Mouse (Mus musculus) heart, adult 2 months (tissue): Measurements from ENCODE around the gene Olfr1425. TPM values are rescaled to one million over a fixed set of nuclear protein-coding genes. Genes with fewer than 3 reads are reported as not detected.
A peak's percentile ranks its signal among the peaks of the same experiment; 100 is the strongest.
"Not testable (repeated sequence)": the region's sequence is repeated elsewhere in the genome, so short reads cannot be mapped to it uniquely, and the experiment has no call there.

ENCODE experiments used
- DNase-seq, 2 experiments: peaks; one replicate each; pipeline ENCODE4 v3.0.0; 2021
- H3K27ac ChIP-seq: fragments of 200-600 bp; 2 replicates; pipeline ENCODE4 v1.8.1; 2022
- H3K27me3 ChIP-seq: fragments of 200-500 bp; 2 replicates; pipeline ENCODE4 v1.6.1; 2012; ENCODE audit warnings: mild to moderate bottlenecking, low read length, inconsistent platforms, mixed read lengths; ENCODE audit not compliant: control insufficient read depth, insufficient read depth
- H3K36me3 ChIP-seq: fragments of 200-500 bp; 2 replicates; pipeline ENCODE4 v1.6.1; 2012; ENCODE audit warnings: low read length, inconsistent platforms; ENCODE audit not compliant: control insufficient read depth, insufficient read depth
- H3K4me1 ChIP-seq: fragments of 200-500 bp; 2 replicates; pipeline ENCODE4 v1.6.1; 2011; ENCODE audit warnings: low read length; ENCODE audit not compliant: control insufficient read depth, insufficient read depth
- H3K4me3 ChIP-seq: fragments of 200-600 bp; 2 replicates; pipeline ENCODE4 v1.8.1; 2022
- H3K79me2 ChIP-seq: fragments of 200-500 bp; replicated peaks from 2 replicates; pipeline ENCODE4 v1.6.1; 2012; ENCODE audit warnings: mild to moderate bottlenecking, inconsistent platforms, low read length, moderate library complexity, mixed read lengths; ENCODE audit not compliant: control insufficient read depth, insufficient read depth
- H3K9ac ChIP-seq: fragments of 200-500 bp; 2 replicates; pipeline ENCODE4 v1.6.1; 2012; ENCODE audit warnings: low read depth, mild to moderate bottlenecking, control low read depth, inconsistent platforms, low read length, mixed read lengths
- CTCF ChIP-seq: fragments of 200-600 bp; IDR thresholded peaks from 2 replicates; pipeline ENCODE4 v1.8.1; 2022; ENCODE audit warnings: antibody characterized with exemption, mild to moderate bottlenecking, moderate library complexity
- EP300 ChIP-seq: fragments of 200-500 bp; IDR thresholded peaks from 2 replicates; pipeline ENCODE4 v1.6.1; 2011; ENCODE audit warnings: low read depth, low read length, control low read depth; ENCODE audit not compliant: insufficient read depth
- POLR2A ChIP-seq: fragments of 200-500 bp; IDR thresholded peaks from 2 replicates; pipeline ENCODE4 v1.6.1; 2011; ENCODE audit warnings: mild to moderate bottlenecking, low read depth, low read length, control low read depth; ENCODE audit not compliant: insufficient read depth
- WGBS: fragments of 180-500 bp; shearing (Covaris S2); methylation state at CpG from one replicate; pipeline ENCODE4 v1.1.7; 2018; 5-methylcytosine and 5-hydroxymethylcytosine counted together
- intact Hi-C: fragments of 180-260 bp; cut with DNase I; formaldehyde crosslinking; loops from one replicate; pipeline ENCODE4 v1.15.1; 2025
- polyA plus RNA-seq: library from polyadenylated mRNA; depleted of rRNA; stranded (reverse); fragments of >200 nt; gene quantifications from 2 replicates; pipeline ENCODE4 v1.2.3, GENCODE M21; 2012
- total RNA-seq, 2 experiments: library from RNA; stranded (reverse); gene quantifications; 2 replicates each; pipeline ENCODE4 v1.2.3; 2021

Gene Olfr1425
- total and polyA plus RNA-seq, 3 experiments: not detected

- H3K79me2 ChIP-seq: no peaks in the 10 kb centered on the region
- no peak within 1 kb of the TSS for H3K4me3 ChIP-seq
- intact Hi-C loops: no loop called here
- no peaks in the 10 kb centered on the region for H3K36me3 ChIP-seq
- WGBS: 90% methylated on average over 2 of the region's 2 CpGs
- H3K27ac ChIP-seq: no peak within 1 kb of the TSS
- no peak within 1 kb of the TSS for H3K9ac ChIP-seq
- DNase-seq: no peak
- TF ChIP-seq EP300: no peak
- no peak for TF ChIP-seq CTCF
- no peak for TF ChIP-seq POLR2A
- H3K27me3 ChIP-seq: no peaks in the 10 kb centered on the region
- H3K4me1 ChIP-seq: no peaks in the 10 kb centered on the region
These were observed 25.7 kb upstream of the Olfr1425 start, which contains the start of gene Olfr1427 for GRCm38 (mm10) chr19:12103234-12103633. Gene Olfr1427 (minus strand): TSS chr19:12103334.

- no peak within 1 kb of the TSS for H3K4me3 ChIP-seq
- H3K27me3 ChIP-seq: no peaks in the 10 kb centered on the region
- 59% methylated on average over 1 of the region's 1 CpGs for WGBS
- H3K4me1 ChIP-seq: no peaks in the 10 kb centered on the region
- H3K27ac ChIP-seq: no peak within 1 kb of the TSS
- no peak within 1 kb of the TSS for H3K9ac ChIP-seq
- DNase-seq: no peak
- no peaks in the 10 kb centered on the region for H3K36me3 ChIP-seq
- TF ChIP-seq POLR2A: no peak
- TF ChIP-seq CTCF: no peak
- TF ChIP-seq EP300: no peak
- H3K79me2 ChIP-seq: no peaks in the 10 kb centered on the region
- intact Hi-C loops: no loop called here
These were observed 14.4 kb upstream of the Olfr1425 start, which contains the start of gene Olfr1426 for GRCm38 (mm10) chr19:12091913-12092312. Gene Olfr1426 (minus strand): TSS chr19:12092013.

GRCm38 (mm10) chr19:12069546-12069945 lies 8.0 kb downstream of the Olfr1425 start:
- H3K4me1 ChIP-seq, H3K9ac ChIP-seq, H3K27me3 ChIP-seq, H3K4me3 ChIP-seq, H3K27ac ChIP-seq, H3K79me2 ChIP-seq, H3K36me3 ChIP-seq, DNase-seq, intact Hi-C loops: not testable (repeated sequence)
- 55% methylated on average over 1 of the region's 1 CpGs for WGBS

DNA sequence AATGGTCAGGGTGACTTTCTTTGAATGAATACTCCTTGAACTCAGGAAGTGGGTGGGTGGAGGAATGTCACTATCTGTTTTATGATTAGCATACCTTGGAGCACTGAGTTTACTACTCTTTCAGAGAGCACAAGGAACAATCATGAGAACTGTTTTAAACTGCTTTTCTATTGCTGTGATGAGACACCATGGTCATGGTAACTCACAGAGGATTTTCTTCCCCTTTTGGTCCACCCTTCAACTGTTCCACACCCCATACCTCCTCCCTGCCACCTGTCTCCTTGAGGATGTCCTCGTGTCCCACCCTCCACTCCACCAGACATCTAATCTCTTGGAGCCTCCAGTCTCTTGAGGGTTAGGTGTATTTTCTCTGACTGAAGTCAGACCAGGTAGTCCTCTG lies 9.7 kb downstream of the Olfr1425 start:
- H3K4me1 ChIP-seq, H3K4me3 ChIP-seq, intact Hi-C loops, H3K9ac ChIP-seq, H3K36me3 ChIP-seq, H3K27me3 ChIP-seq, H3K79me2 ChIP-seq, DNase-seq, H3K27ac ChIP-seq: not testable (repeated sequence)
- WGBS: 47% methylated on average over 1 of the region's 1 CpGs

DNA sequence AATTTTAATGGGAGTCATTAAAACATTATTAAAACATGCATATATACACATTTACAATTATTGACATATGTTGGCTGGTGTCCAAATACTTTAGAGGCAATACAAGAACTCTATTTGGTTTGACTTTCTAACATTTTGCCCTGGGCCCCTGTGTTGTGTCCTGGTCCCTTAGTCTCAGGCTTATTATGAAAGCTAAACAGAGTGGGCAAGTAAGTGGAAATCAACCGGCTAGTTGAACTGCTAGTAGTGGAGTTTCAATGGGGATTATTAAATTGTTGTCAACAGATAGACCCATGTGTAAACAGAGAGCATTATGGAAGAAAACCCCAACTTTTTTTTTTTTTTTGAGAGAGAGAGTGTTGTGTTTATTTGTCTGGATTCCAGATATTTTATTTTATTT lies 14.9 kb downstream of the Olfr1425 start, which contains the start of gene Olfr1424:
Gene Olfr1424, minus strand, starts transcription at position 101 of the 400 bp plus-strand sequence.
- H3K9ac ChIP-seq, H3K4me1 ChIP-seq, H3K36me3 ChIP-seq, H3K27ac ChIP-seq, DNase-seq, intact Hi-C loops, H3K27me3 ChIP-seq, H3K79me2 ChIP-seq, H3K4me3 ChIP-seq: not testable (repeated sequence)
- 89% methylated on average over 1 of the region's 1 CpGs for WGBS

- no peak for DNase-seq
- no peak overlapping the region for H3K4me3 ChIP-seq
- H3K9ac ChIP-seq: no peak overlapping the region
- no peak for TF ChIP-seq POLR2A
- peak; percentile 12; the same call in 1 of the 2 replicates for TF ChIP-seq CTCF
- no peak for TF ChIP-seq EP300
- H3K27ac ChIP-seq: no peak overlapping the region
- no peaks in the 10 kb centered on the region for H3K4me1 ChIP-seq
- no peaks in the 10 kb centered on the region for H3K27me3 ChIP-seq
- intact Hi-C loops: no loop called here
- WGBS: 84% methylated on average over 5 of the region's 5 CpGs
- no peaks in the 10 kb centered on the region for H3K79me2 ChIP-seq
- no peaks in the 10 kb centered on the region for H3K36me3 ChIP-seq
These were observed 34.4 kb downstream of the Olfr1425 start for GRCm38 (mm10) chr19:12043163-12043562.

DNA sequence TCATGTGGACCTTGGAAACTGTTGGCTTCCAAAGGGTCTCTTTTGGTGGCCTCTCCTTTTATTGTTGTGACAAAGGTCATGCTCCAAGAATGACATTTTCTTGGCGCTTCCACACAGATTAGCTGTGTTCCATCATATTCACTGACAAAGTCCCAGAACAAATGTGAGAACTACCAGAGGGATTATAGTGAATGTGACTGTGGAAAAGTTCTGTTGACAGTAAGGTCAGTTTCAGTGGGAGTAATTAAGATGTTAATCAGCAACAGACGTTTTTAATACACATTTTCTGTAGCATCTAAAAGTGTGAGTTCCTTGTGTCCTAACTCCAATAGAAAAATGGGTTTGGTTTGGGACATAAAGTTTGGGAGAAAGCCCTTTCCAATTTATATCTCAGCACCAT lies 36.3 kb downstream of the Olfr1425 start, which contains the start of gene Olfr1423:
Gene Olfr1423, minus strand, starts transcription at position 101 of the 400 bp plus-strand sequence.
- no peak for TF ChIP-seq EP300
- TF ChIP-seq CTCF: no peak
- no peak for TF ChIP-seq POLR2A
- 40% methylated on average over 2 of the region's 2 CpGs for WGBS
- Histone ChIP-seq H3K9ac (no peak within 1 kb of the TSS), H3K4me3 (no peak within 1 kb of the TSS), H3K4me1 (no peaks in the 10 kb centered on the region), H3K27ac (no peak within 1 kb of the TSS), H3K36me3 (no peaks in the 10 kb centered on the region), H3K79me2 (no peaks in the 10 kb centered on the region), H3K27me3 (no peaks in the 10 kb centered on the region)
- intact Hi-C loops: no loop called here
- DNase-seq: no peak
